Mouse (Mus musculus) myocyte (in vitro differentiated cells): ENCODE data around the gene Scamp3. TPM values are rescaled to one million over a fixed set of nuclear protein-coding genes. Genes with fewer than 3 reads are reported as not detected.
A peak's percentile ranks its signal among the peaks of the same experiment; 100 is the strongest.

Experiments used
- H3K27me3 ChIP-seq: one replicate; pipeline ENCODE4 v1.6.1; 2011; ENCODE audit not compliant: control insufficient read depth, insufficient read depth, insufficient read length
- H3K36me3 ChIP-seq: one replicate; pipeline ENCODE4 v1.6.1; 2011; ENCODE audit not compliant: control insufficient read depth, insufficient read depth
- H3K4me2 ChIP-seq: one replicate; pipeline ENCODE4 v1.6.1; 2011; ENCODE audit warnings: low read depth, control low read depth
- H3K4me3 ChIP-seq: one replicate; pipeline ENCODE4 v1.5.1; 2011; ENCODE audit warnings: mild to moderate bottlenecking, control low read depth, moderate library complexity
- H3K79me2 ChIP-seq: one replicate; pipeline ENCODE4 v1.6.1; 2011; ENCODE audit not compliant: control insufficient read depth, insufficient read depth
- H3ac ChIP-seq: one replicate; pipeline ENCODE4 v1.6.1; 2011; ENCODE audit not compliant: control insufficient read depth, insufficient read length
- CEBPB ChIP-seq: IDR thresholded peaks from 2 replicates; pipeline ENCODE4 v1.6.1; 2011; ENCODE audit warnings: mild to moderate bottlenecking, moderate library complexity; ENCODE audit not compliant: poor library complexity, insufficient read depth, severe bottlenecking
- E2F4 ChIP-seq: IDR thresholded peaks from one replicate; pipeline ENCODE4 v1.6.1; 2011; ENCODE audit warnings: mild to moderate bottlenecking, control low read depth, moderate library complexity; ENCODE audit not compliant: insufficient read depth
- MAX ChIP-seq: IDR thresholded peaks from one replicate; pipeline ENCODE4 v1.6.1; 2011; ENCODE audit warnings: low read depth, mild to moderate bottlenecking, control low read depth
- MYOD1 ChIP-seq, 3 experiments: IDR thresholded peaks; one replicate each; pipeline ENCODE4 v1.6.1; 2011; ENCODE audit warnings: control low read depth in 2 of 3, low read depth in 2 of 3, mild to moderate bottlenecking in 2 of 3, moderate library complexity in 1 of 3; ENCODE audit not compliant: insufficient read length in 2 of 3, control insufficient read depth in 1 of 3
- MYOG ChIP-seq, 3 experiments: IDR thresholded peaks; one replicate each; pipeline ENCODE4 v1.6.1; 2011; ENCODE audit warnings: control low read depth in 2 of 3, low read depth in 2 of 3, mild to moderate bottlenecking in 2 of 3; ENCODE audit not compliant: insufficient read length in 2 of 3, control insufficient read depth in 1 of 3, insufficient read depth in 1 of 3
- POLR2A ChIP-seq: IDR thresholded peaks from one replicate; pipeline ENCODE4 v1.6.1; 2011; ENCODE audit warnings: low read depth, mild to moderate bottlenecking, control low read depth, moderate library complexity; ENCODE audit not compliant: insufficient read length
- POLR2AphosphoS2 ChIP-seq: IDR thresholded peaks from one replicate; pipeline ENCODE4 v1.6.1; 2011; ENCODE audit warnings: low read depth, control low read depth; ENCODE audit not compliant: insufficient read length
- REST ChIP-seq: IDR thresholded peaks from one replicate; pipeline ENCODE4 v1.6.1; 2011; ENCODE audit warnings: mild to moderate bottlenecking, control low read depth, moderate library complexity; ENCODE audit not compliant: insufficient read depth, insufficient read length
- SRF ChIP-seq: IDR thresholded peaks from one replicate; pipeline ENCODE4 v1.6.1; 2011; ENCODE audit warnings: low read depth; ENCODE audit not compliant: control insufficient read depth, insufficient read length
- TCF12 ChIP-seq: IDR thresholded peaks from one replicate; pipeline ENCODE4 v1.6.1; 2011; ENCODE audit warnings: mild to moderate bottlenecking, control low read depth; ENCODE audit not compliant: poor library complexity, insufficient read depth, severe bottlenecking
- TCF3 ChIP-seq: IDR thresholded peaks from one replicate; pipeline ENCODE4 v1.6.1; 2011; ENCODE audit warnings: low read depth, control low read depth; ENCODE audit not compliant: insufficient read length
- USF1 ChIP-seq: IDR thresholded peaks from one replicate; pipeline ENCODE4 v1.6.1; 2011; ENCODE audit warnings: low read depth, mild to moderate bottlenecking, control low read depth, moderate library complexity
- polyA plus RNA-seq: library from polyadenylated mRNA; unstranded; fragments of >200 nt; fragmentation: generic; extraction: Trizol; gene quantifications from one replicate; pipeline ENCODE4 v1.2.1, GENCODE M21; 2012; ENCODE audit warnings: missing spikeins

The Scamp3 gene
- polyA plus RNA-seq, 1 experiment: 127 TPM

DNA sequence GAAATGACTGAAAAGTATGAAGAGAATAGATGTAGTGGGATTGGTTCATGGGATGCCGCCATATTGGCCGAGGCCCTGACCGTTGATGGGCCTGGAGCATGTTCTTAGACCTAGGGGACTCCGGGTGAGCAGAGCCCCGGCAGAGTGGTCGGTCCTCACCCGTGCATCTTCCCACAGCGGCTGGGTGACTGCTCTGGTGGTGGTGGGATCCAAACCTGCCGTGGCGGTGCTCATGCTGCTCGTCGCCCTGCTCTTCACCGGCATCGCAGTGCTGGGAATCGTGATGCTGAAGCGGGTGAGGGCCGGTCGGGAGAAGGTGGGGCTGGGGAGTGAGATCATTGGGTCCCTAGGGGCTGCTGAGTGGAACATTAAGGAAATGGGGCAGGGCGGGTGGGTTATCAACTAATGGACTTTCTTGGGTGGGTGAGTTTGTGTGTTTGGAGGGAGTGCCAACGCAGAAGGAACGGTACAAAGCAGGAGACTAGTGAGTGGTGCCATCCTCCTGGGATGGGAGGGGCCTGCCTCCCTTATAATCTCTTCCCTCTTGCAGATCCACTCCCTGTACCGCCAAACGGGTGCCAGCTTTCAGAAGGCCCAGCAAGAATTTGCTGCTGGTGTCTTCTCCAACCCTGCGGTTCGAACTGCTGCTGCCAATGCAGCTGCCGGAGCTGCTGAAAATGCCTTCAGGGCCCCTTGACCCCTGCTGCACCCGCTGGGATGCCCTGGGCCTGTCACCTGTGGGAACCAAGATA lies 4.7 kb downstream of the Scamp3 start:
- peaks cover 14% of the 10 kb centered on the region for H3K79me2 ChIP-seq
- H3K4me2 ChIP-seq: no peak overlapping the region
- TF ChIP-seq USF1: no peak
- TF ChIP-seq MAX: no peak
- TF ChIP-seq SRF: no peak
- no peak for TF ChIP-seq TCF12
- no peak for TF ChIP-seq MYOD1 (IDR thresholded peaks at IDR 0.05; ENCODE audit: control insufficient read depth in 1 of 3, insufficient read length in 2 of 3, low read depth in 2 of 3)
- TF ChIP-seq REST: no peak
- TF ChIP-seq E2F4: no peak
- TF ChIP-seq CEBPB: no peak
- no peak for TF ChIP-seq MYOG (IDR thresholded peaks at IDR 0.05; ENCODE audit: control insufficient read depth in 1 of 3, insufficient read depth in 1 of 3, insufficient read length in 2 of 3, low read depth in 2 of 3)
- TF ChIP-seq TCF3: no peak
- no peak for TF ChIP-seq POLR2AphosphoS2
- TF ChIP-seq POLR2A: no peak
- H3ac ChIP-seq: no peak overlapping the region
- H3K4me3 ChIP-seq: no peak overlapping the region
- no peaks in the 10 kb centered on the region for H3K27me3 ChIP-seq
- no peaks in the 10 kb centered on the region for H3K36me3 ChIP-seq

DNA sequence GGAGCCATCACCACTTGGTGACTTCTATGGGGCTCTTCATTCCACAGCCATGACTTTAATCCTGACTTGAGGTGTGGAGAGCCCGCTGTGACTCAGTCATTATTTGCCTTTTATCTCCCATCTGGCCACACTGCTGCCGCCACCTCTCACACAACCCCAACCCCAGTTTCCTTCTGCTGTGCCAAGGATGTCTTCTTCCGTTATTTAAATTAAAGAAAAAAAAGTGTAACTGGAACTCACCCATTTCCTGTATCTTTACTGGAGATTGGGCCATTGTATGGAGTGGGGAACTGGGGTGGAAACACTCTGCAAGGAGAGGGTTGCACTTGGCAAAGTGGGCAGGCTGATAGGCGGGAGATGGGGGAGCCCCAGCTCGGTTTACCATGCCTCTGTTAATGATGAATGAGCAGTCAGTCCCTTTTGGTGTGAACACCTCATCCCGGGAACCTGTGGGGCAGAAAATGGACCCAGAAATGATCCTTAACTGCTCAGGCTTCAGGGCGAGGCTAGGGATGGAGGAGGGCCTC lies 5.3 kb downstream of the Scamp3 start:
- Histone ChIP-seq H3K4me2 (no peak overlapping the region), H3K4me3 (peak overlapping the region; percentile 35), H3K36me3 (no peaks in the 10 kb centered on the region), H3K27me3 (no peaks in the 10 kb centered on the region), H3ac (peak overlapping the region; percentile 8), H3K79me2 (peaks cover 14% of the 10 kb centered on the region)
- TF ChIP-seq TCF3 (no peak), POLR2A (no peak), SRF (no peak), MAX (no peak)

GRCm38 (mm10) chr3:89183058-89183958 lies 6.0 kb downstream of the Scamp3 start, which contains the start of gene Fam189b:
Fam189b (plus strand) TSS chr3:89183143.
- Histone ChIP-seq H3K79me2 (peaks cover 7% of the 10 kb centered on the region), H3K27me3 (no peaks in the 10 kb centered on the region), H3K36me3 (no peaks in the 10 kb centered on the region), H3ac (peak within 1 kb of the TSS; percentile 8), H3K4me2 (peak within 1 kb of the TSS; percentile 68), H3K4me3 (peak within 1 kb of the TSS; percentile 35)
- TF ChIP-seq MYOG (IDR thresholded peaks at IDR 0.05; ENCODE audit: control insufficient read depth in 1 of 3, insufficient read depth in 1 of 3, insufficient read length in 2 of 3, low read depth in 2 of 3) (no peak), E2F4 (no peak), POLR2AphosphoS2 (peak; percentile 80), POLR2A (peak; percentile 61), SRF (no peak), REST (no peak)

DNA sequence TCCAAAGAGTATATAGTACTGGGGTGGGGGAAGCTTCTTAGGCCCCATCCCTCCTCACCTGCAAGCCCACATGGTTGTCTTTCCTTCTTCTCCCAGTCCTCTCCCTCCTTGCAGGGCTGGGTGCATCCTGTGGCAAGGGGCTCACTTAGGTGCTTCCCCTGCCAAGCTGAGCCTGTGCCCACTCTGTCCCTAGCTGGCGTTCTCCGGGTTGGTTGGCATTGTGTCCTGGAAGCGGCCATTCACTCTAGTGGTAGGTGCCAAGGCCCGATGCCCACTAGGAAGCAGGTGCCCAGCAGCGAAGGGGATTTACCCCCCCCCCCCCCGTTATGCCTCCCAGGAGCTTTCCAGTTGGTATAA lies 6.7 kb downstream of the Scamp3 start:
- Histone ChIP-seq H3K79me2 (peaks cover under 1% of the 10 kb centered on the region), H3K36me3 (no peaks in the 10 kb centered on the region), H3K27me3 (no peaks in the 10 kb centered on the region), H3K4me2 (peak overlapping the region; percentile 68), H3K4me3 (peak overlapping the region; percentile 35), H3ac (peak overlapping the region; percentile 8)
- no peak for TF ChIP-seq MYOG (IDR thresholded peaks at IDR 0.05; ENCODE audit: control insufficient read depth in 1 of 3, insufficient read depth in 1 of 3, insufficient read length in 2 of 3, low read depth in 2 of 3)
- TF ChIP-seq POLR2AphosphoS2: no peak
- no peak for TF ChIP-seq SRF
- no peak for TF ChIP-seq MAX
- TF ChIP-seq E2F4: no peak
- TF ChIP-seq MYOD1 (IDR thresholded peaks at IDR 0.05; ENCODE audit: control insufficient read depth in 1 of 3, insufficient read length in 2 of 3, low read depth in 2 of 3): no peak
- TF ChIP-seq TCF3: no peak

- H3K79me2 ChIP-seq: no peaks in the 10 kb centered on the region
- no peaks in the 10 kb centered on the region for H3K27me3 ChIP-seq
- no peak overlapping the region for H3ac ChIP-seq
- TF ChIP-seq TCF12: no peak
- TF ChIP-seq MAX: no peak
- no peak for TF ChIP-seq CEBPB
- no peak for TF ChIP-seq E2F4
- no peak for TF ChIP-seq REST
- TF ChIP-seq TCF3: no peak
- TF ChIP-seq MYOG (IDR thresholded peaks at IDR 0.05; ENCODE audit: control insufficient read depth in 1 of 3, insufficient read depth in 1 of 3, insufficient read length in 2 of 3, low read depth in 2 of 3): no peak
- no peak for TF ChIP-seq USF1
- no peak for TF ChIP-seq POLR2A
- no peak for TF ChIP-seq MYOD1 (IDR thresholded peaks at IDR 0.05; ENCODE audit: control insufficient read depth in 1 of 3, insufficient read length in 2 of 3, low read depth in 2 of 3)
- no peak for TF ChIP-seq POLR2AphosphoS2
- TF ChIP-seq SRF: no peak
- no peak overlapping the region for H3K4me2 ChIP-seq
- H3K4me3 ChIP-seq: no peak overlapping the region
- no peaks in the 10 kb centered on the region for H3K36me3 ChIP-seq
Observed at GRCm38 (mm10) chr3:89187197-89187596, 9.9 kb downstream of the Scamp3 start.
